ENCODE assay signal across 8 mouse cellular contexts in genomic region chrX:52928883-52929282, GRCm38 (mm10). TPM values are rescaled to one million over a fixed set of nuclear protein-coding genes. Genes with fewer than 3 reads are reported as not detected.
DNase-seq lines count a peak whose midpoint lies in the region; ATAC-seq lines count a peak whose summit lies in the region.

No protein-coding gene starts in this region.

- H3K36me3 ChIP-seq in kidney, embryonic 14.5 days (ENCODE audit: control insufficient read depth, insufficient read depth, low read length) = no peaks in the 10 kb centered on the region; the same call in 1 of the 2 replicates
- no peaks in the 10 kb centered on the region for H3K36me3 ChIP-seq in neural tube, embryonic 15.5 days

- H3K4me2 ChIP-seq in kidney, embryonic 14.5 days (replicated peaks; ENCODE audit: low read depth, low read length) = no peak overlapping the region
- no peak overlapping the region for H3K4me2 ChIP-seq in neural tube, embryonic 15.5 days

- WGBS in kidney, embryonic 14.5 days = 40% methylated on average over 1 of the region's 1 CpGs
- WGBS in neural tube, embryonic 15.5 days = 48% methylated on average over 1 of the region's 1 CpGs

- no peak overlapping the region for H3K9ac ChIP-seq in kidney, embryonic 14.5 days (ENCODE audit: low read depth, low read length)
- H3K9ac ChIP-seq in neural tube, embryonic 15.5 days (replicated peaks) = no peak overlapping the region

- no peak for ATAC-seq in kidney, embryonic 14.5 days (ENCODE audit: low FRiP score, low TSS enrichment)
- no peak for ATAC-seq in neural tube, embryonic 15.5 days (ENCODE audit: low FRiP score)

- peak; percentile 7 to 39 for DNase-seq in heart, postnatal 14 days
- no peak for DNase-seq in heart, postnatal 25 days (ENCODE audit: low spot score)
- peak; percentile 59 for DNase-seq in CD4-positive helper T cell, adult 2 months (ENCODE audit: low read depth, low spot score)
- DNase-seq in adrenal gland, postnatal 25 days = peak; percentile 1
- peak; percentile 30 for DNase-seq in lung, postnatal 25 days (ENCODE audit: low spot score)
- DNase-seq in layer of hippocampus, postnatal 14 days (ENCODE audit: low spot score in 2 of 2) = no peak

- intact Hi-C loops in heart, postnatal 14 days (cut with DNase I) = loop anchor here (5.0 kb wide), 1 partner anchor 152 kb away; no protein-coding TSS in a partner anchor
- intact Hi-C loops in heart, postnatal 25 days (cut with DNase I) = no loop called here

- H3K9me3 ChIP-seq in kidney, embryonic 14.5 days (ENCODE audit: control insufficient read depth, low read length) = no peaks in the 10 kb centered on the region
- no peaks in the 10 kb centered on the region for H3K9me3 ChIP-seq in neural tube, embryonic 15.5 days (replicated peaks)

- no peaks in the 10 kb centered on the region for H3K4me1 ChIP-seq in kidney, embryonic 14.5 days (ENCODE audit: control insufficient read depth, insufficient read depth, low read length)
- H3K4me1 ChIP-seq in neural tube, embryonic 15.5 days = no peaks in the 10 kb centered on the region

- H3K27me3 ChIP-seq in kidney, embryonic 14.5 days (ENCODE audit: control insufficient read depth, insufficient read depth, low read length) = no peaks in the 10 kb centered on the region
- no peaks in the 10 kb centered on the region for H3K27me3 ChIP-seq in neural tube, embryonic 15.5 days (replicated peaks)

- H3K4me3 ChIP-seq in kidney, embryonic 14.5 days (ENCODE audit: low read length) = no peak overlapping the region
- no peak overlapping the region for H3K4me3 ChIP-seq in neural tube, embryonic 15.5 days (replicated peaks)

- H3K27ac ChIP-seq in kidney, embryonic 14.5 days (ENCODE audit: low read depth, low read length) = no peak overlapping the region
- H3K27ac ChIP-seq in neural tube, embryonic 15.5 days (replicated peaks) = no peak overlapping the region

RNA-seq across cellular contexts. Expression of gene Phf6, which starts 16.8 kb away (rescaled TPM):
- 1 to 10 TPM; 5.4 to 6.4 TPM for total RNA-seq in heart, postnatal 14 days (2021)
- total RNA-seq in heart, postnatal 25 days (2021) = 1 to 10 TPM; 4.1 to 5.2 TPM
- 15.7 and 18.7 TPM in 2 replicates for total RNA-seq in adrenal gland, postnatal 25 days (2021)
- 10 to 100 TPM; 18.8 to 21.8 TPM for total RNA-seq in layer of hippocampus, postnatal 14 days (2021)
- 43.1 and 60.8 TPM in 2 replicates for polyA plus RNA-seq in kidney, embryonic 14.5 days (2014; fragmentation: Nextera tagmentation; extraction: Ambion mirVana)
- 49.0 and 50.2 TPM in 2 replicates for polyA plus RNA-seq in neural tube, embryonic 15.5 days (2015; fragmentation: Nextera tagmentation; extraction: Ambion mirVana)

RNA-seq across cellular contexts. Expression of gene Hprt, which starts 59.1 kb away (rescaled TPM):
- 10 to 100 TPM; 56.9 to 74.6 TPM for total RNA-seq in heart, postnatal 14 days (2021)
- total RNA-seq in heart, postnatal 25 days (2021) = 10 to 100 TPM; 57.7 to 66.7 TPM
- total RNA-seq in adrenal gland, postnatal 25 days (2021) = 87.6 and 92.7 TPM in 2 replicates
- 100 to 1,000 TPM; 112 to 134 TPM for total RNA-seq in layer of hippocampus, postnatal 14 days (2021)
- 156 and 173 TPM in 2 replicates for polyA plus RNA-seq in kidney, embryonic 14.5 days (2014; fragmentation: Nextera tagmentation; extraction: Ambion mirVana)
- polyA plus RNA-seq in neural tube, embryonic 15.5 days (2015; fragmentation: Nextera tagmentation; extraction: Ambion mirVana) = 166 and 192 TPM in 2 replicates

Comparison
In these comparisons a context has a peak if more than half of its experiments do, and no peak if none do; other contexts are left out.
1. DNase-seq: peak in heart, postnatal 14 days (2 of 2), CD4-positive helper T cell, adult 2 months (single experiment), adrenal gland, postnatal 25 days (single experiment) and lung, postnatal 25 days (single experiment); none in heart, postnatal 25 days (single experiment) and layer of hippocampus, postnatal 14 days (0 of 2).